Mouse (Mus musculus) lung, postnatal 25 days (tissue): Measurements from ENCODE around the gene Ccm2.

Experiments
- DNase-seq: peaks from one replicate; pipeline ENCODE4 v3.0.0; 2022; ENCODE audit warnings: low spot score

Ccm2 gene

DNA sequence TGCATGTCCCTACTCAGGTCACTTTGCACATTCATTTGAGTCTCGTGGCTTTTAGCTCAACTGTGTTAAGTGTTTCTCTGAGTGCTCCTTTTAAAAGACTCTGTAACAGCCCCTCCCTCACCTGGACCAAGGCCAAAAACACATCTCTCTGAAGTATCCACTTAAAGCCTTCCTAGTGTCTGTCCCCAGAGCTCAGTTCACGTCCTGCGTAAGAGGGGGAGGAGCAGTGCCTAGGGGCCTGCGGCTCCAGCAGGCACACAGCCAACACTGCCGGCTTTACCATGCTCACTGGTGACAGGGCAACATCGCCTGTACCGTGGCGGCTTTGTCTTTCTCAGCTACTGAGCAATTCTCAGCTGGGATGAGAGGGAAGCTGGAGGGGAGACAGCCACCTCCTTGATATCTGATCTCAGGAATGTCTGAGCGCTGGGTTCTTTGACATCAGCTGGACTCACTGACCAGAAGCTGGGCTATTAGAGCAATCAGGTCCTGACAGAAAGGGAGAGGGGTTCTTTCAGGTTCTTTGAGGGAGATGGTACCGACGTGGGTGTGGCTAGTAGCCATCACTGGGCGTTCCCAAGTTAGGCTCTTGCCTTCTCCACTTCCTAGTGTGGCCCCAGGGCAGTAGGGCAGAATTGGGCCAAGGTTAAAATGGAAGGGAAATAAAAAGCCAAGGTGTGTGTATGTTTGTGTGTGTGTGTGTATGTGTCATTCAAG, 57.4 kb downstream of the Ccm2 start:
- peak; percentile 36 for DNase-seq

GRCm38 (mm10) chr11:6604604-6604936, 57.9 kb downstream of the Ccm2 start:
- DNase-seq: no peak

GRCm38 (mm10) chr11:6605021-6605481, 58.4 kb downstream of the Ccm2 start:
- no peak for DNase-seq

- no peak for DNase-seq
Measured at GRCm38 (mm10) chr11:6605491-6606399, 59.1 kb downstream of the Ccm2 start, which contains the start of gene Nacad. Nacad (minus strand) TSS chr11:6606053.

DNA sequence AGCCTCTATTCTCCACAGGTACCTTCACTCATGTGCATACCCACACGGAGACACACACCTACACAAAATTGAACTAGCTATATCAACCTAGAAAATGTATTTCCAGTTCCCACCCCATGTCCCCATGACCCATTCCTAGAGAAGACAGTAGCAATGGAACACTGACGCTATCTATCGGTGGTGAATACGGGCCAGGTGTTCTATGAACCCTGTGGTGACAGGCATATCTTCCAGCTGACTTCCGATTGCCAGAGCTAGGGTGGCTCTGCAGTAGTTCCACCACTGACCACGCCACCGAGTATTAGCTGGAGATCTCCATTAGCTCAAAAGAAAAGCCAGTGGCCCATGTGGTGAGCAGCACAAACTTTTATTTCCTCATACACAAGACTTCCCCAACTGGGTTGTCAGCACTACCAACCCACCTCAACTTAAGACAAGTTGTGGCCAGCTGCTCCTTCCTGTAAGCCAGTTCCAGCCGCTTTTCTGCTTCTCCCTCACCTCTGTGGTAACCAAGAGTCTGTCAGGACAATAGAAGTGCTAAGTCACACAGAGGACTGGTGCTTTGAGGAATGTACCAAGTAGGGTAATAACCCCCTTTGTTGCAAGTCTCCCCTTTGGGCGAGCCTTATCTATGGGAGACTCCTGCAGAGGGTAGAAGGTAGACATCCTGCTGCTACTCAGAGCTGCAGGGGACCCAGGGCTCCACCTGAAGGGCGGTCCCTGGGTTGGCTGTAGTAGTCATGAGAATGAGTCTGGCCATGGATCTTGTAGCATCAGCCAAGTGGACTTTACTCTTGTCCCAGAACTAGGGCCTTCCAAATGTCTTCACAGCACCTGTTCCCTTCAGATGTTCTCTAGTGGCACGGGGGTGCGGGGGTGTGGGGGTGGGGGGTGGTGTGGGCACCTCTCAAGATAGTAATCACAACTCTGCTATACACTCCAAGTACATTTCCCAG, 68.8 kb downstream of the Ccm2 start:
- no peak for DNase-seq

GRCm38 (mm10) chr11:6623704-6624103, 77.0 kb downstream of the Ccm2 start:
- DNase-seq: no peak

DNA sequence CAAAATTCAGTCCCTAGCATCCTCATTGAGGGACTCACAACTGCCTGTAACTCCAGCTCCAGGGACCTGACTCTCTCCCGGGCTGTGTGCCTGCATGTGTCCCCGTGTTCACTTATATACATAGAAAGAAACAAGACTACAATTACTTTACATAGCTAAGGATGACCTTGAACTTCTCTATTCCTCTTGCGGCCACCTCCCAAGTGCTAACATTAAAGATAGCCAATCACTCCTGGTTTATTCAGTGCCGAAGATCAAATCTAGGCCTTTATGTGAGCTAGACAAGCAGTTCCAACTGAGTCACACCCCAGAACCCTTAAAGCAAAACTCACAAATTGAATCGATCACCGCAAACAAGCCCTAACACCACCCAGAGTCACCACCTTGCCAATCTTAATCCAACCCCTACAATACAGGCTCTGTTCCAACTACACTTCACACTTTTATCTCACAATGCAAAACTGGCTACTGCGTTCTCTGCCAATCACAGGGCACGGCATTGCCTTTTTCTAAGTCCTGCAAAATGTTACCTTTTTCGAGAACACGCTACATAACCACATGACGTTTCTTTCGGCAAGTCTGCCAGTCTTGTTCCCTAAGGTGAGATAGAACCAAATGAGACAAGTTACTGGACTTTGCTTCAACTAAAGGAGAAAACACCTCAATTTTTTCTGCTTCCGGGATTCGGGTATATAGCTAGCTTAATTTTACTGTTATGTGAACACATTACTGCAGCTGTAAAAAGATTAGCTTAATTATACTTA, 78.1 kb downstream of the Ccm2 start:
- DNase-seq: no peak

- DNase-seq: peak; percentile 93
Measured at GRCm38 (mm10) chr11:6625478-6626387, 79.0 kb downstream of the Ccm2 start, which contains the start of gene Tbrg4. Tbrg4 (minus strand) TSS chr11:6626067.

DNA sequence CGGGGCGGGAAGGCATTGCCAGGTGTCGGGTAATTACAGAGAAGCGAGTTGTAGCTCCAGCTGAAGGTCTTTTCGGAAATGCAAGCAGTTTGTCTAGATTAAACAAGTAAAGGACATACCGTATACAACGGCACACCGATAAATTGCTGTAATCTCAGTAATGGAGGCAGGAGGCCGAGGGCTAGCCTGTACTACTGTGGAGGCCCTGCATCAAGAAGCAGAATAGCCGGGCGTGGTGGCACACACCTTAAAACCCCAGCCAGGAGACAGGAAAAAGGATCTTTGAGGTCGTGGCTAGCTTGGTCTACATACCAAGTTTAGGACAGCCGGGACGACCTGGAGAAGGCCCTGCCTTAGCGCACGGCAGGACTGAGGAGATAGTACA, 79.7 kb downstream of the Ccm2 start:
- DNase-seq: no peak

DNA sequence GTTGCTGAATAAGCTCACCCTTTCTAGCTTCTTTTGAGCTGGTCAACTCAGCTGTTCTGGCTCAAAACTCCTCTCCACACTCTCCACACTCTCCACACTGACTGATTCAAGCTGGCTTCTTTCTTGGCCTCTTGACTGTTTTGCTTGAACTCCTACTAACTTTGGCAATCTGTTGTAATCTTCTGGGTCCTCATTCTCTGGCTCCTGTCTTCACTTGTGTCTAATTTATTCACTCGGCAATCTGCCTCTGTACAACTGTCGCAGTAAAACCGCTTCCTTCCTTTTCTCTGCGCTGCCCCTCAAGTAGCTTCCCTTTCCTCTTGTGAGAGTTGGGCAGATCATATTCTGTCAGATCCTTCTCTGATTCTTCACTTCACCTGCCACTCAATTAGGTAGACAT, 81.0 kb downstream of the Ccm2 start:
- DNase-seq: peak; percentile 30

GRCm38 (mm10) chr11:6628568-6628967, 81.9 kb downstream of the Ccm2 start:
- peak; percentile 39 for DNase-seq

GRCm38 (mm10) chr11:6629655-6630054, 83.0 kb downstream of the Ccm2 start:
- peak; percentile 20 for DNase-seq

- no peak for DNase-seq
Measured at GRCm38 (mm10) chr11:6636150-6636549, 89.5 kb downstream of the Ccm2 start.

GRCm38 (mm10) chr11:6638537-6638936, 91.8 kb downstream of the Ccm2 start, which contains the start of gene Wap:
Wap (minus strand) TSS chr11:6638637.
- DNase-seq: no peak

GRCm38 (mm10) chr11:6639072-6639471, 92.4 kb downstream of the Ccm2 start:
- DNase-seq: peak; percentile 31

DNA sequence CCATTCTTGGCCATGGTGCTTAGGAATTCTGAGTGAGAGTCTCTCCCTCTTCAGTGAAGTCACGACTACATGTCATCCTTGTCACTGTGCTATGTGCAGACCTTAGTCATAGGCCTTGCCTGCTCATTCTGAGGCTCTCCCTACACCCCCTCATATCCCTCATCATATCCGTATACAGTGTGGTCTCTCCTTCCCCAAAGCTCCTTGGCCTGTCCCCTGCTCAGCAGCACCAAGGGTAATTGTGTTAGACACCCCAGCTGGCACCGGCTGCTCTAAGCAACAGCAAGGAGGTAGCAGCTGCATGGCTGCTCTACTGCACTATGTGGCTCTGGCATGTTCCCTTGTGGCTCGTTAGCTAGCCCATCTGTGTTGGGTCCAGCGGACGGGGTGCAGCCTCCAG, 97.9 kb downstream of the Ccm2 start:
- DNase-seq: no peak
